Mouse (Mus musculus): ENCODE measurements around the gene Hpd.

Hpd gene

GRCm38 (mm10) chr5:123133784-123134143, 48.8 kb downstream of the Hpd start:
- DNase-seq = no peak

DNA sequence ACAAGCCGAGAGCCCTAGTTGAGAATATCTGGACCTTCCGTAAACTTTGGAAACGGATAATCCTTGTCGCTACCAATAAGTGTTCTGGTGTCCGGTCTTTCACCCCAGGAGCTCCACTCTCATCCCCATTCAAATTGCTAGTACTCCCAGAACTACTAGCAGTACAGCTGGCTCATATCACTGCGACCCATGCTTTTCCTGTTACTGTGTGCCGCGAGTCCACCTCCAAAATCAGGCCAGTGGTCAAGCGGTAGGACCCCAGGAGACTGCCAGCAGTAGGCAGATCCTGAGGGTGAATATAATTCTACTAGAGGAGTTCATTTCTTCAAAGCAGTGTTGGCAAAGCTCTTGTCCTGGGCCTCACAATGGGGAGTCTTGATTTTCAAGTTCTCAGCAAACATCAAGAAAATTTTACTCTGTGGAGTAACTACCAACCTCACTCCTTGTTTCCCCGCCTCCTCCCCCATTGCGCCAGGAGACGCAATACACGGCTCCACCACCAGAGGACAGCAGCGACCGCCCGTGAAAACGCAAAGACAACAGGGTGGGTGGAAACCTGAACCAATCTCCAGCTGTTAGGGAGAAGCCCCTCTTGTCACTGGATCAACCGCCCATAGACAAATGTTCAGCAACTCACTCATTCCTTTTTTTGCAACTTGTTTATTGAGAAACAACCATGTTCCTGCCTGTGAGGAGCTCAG, 49.3 kb downstream of the Hpd start:
- peak; percentile 86 for DNase-seq

DNA sequence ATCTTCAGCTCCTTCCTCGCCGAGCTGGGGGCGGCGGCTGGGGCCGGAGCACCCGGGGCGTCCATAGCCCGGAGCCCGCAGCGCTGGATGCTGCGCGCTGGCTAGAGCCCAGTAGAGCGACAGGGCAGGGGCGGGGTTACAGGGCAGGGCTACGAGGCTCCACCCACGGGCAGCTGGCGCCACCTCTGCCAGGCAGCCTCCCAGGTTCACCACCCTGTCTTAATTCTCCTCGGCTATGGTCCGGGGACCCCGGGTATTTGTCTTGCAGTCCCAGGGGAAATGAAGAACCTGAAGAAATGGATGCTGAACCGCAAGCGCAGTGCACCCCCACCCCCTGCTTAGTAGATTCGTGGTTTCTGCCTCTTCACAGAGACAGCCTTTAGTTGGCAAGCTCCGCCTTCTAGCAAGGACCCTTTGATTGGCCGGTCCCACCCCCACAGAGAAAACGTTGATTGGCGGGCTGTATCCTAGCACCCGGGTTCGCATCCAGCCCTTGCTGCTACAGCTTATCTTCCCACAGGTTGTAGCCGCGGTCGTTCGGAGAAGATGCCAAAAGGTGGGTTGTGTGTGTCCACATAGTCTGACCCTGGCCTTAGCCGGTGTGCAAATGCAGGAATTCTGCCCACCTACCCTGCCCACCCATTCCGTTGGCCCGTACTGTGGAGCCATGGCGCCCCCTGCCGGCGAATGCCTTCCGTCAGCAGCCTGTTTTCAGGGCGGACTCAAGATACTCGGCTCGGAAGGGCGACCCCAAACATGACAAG, 50.0 kb downstream of the Hpd start, which contains the start of gene Rhof:
Gene Rhof (minus strand): TSS at position 385 of the 764 bp plus-strand sequence.
- peak; percentile 83 for DNase-seq

DNA sequence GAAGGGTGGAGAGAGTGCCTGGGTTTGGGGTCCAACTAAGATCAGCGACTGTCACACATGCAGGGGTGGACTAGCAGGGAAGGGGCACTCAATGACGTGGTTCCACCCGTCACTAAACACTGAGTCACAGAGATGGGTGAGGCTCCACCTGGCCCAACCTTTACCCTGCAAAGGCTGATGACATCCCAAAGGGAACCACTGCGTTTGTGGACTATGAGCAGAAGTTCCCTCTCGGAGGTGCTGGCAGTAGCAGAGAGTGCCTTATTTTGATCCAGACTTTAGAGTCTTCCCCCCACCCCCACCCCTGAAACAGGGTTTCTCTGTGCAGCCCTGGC, 51.7 kb downstream of the Hpd start:
- DNase-seq = no peak

- DNase-seq = no peak
Observed at GRCm38 (mm10) chr5:123130030-123130813, 52.3 kb downstream of the Hpd start.

GRCm38 (mm10) chr5:123129170-123129757, 53.3 kb downstream of the Hpd start:
- no peak for DNase-seq

- no peak for DNase-seq
Observed at GRCm38 (mm10) chr5:123128426-123129169, 53.9 kb downstream of the Hpd start.

GRCm38 (mm10) chr5:123127031-123127430, 55.5 kb downstream of the Hpd start:
- no peak for DNase-seq

- DNase-seq = no peak
Observed at GRCm38 (mm10) chr5:123125638-123126406, 56.7 kb downstream of the Hpd start.

- DNase-seq = no peak
Observed at GRCm38 (mm10) chr5:123125105-123125504, 57.4 kb downstream of the Hpd start.

DNA sequence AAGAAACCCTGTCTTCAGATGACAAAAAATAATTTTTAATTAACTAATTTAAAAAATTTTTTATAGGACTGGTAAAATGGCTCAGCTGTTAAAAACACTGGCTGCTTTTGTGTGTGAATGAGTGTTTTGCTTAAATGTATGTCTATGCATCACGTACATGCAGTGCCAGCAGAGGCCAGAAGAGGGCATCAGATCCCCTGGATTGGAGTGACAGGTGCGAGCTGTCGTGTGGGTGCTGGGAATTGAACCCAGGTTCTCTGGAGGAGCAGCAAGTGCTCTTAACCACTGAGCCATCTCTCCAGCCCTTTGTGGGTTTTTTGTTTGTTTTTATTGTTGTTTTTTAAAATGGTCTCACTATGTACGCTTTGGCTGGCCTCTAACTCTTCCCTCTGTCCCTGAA, 60.3 kb downstream of the Hpd start:
- no peak for DNase-seq
